Mouse (Mus musculus) kidney, adult 11 months (tissue): Measurements from ENCODE around the gene Mpp4.

Experiments used
- DNase-seq: peaks from one replicate; pipeline ENCODE4 v3.0.0; 2022

The Mpp4 gene

DNA sequence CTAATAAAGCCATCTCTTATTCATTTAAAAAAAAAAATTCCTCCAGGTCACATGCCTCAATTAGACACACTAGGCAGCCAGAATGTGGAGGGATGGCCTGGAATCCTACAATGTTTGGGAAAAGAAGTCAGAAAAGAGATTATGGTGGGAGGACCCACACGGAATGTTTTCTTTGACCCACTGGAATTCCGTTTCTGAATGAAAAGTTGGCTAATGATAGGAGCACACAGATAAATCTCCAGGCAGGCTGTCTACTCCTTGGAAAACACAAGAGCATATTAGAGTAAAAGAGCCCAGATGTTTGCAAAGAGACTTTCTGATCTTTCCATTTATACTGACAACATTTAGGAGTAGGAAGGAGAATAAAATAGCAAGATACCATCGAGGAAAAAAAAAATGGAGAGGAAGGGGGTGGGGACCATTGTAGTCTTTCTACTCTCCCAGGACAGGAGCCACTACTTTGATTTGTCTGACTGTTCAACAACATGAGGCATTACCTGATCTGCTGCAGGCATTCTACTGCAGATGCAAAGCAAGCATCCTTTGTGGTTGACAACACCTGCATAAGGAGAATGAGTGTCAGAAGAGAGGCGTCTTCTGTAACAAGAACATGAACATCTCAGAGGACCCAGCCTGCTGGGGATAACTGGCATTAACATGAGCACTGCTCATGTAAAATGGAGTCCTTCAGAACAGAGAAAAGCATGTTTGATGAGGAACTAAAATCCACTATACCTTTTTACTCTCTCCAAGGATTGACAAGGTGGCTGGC is 4.7 kb upstream of the Mpp4 start:
- no peak for DNase-seq

DNA sequence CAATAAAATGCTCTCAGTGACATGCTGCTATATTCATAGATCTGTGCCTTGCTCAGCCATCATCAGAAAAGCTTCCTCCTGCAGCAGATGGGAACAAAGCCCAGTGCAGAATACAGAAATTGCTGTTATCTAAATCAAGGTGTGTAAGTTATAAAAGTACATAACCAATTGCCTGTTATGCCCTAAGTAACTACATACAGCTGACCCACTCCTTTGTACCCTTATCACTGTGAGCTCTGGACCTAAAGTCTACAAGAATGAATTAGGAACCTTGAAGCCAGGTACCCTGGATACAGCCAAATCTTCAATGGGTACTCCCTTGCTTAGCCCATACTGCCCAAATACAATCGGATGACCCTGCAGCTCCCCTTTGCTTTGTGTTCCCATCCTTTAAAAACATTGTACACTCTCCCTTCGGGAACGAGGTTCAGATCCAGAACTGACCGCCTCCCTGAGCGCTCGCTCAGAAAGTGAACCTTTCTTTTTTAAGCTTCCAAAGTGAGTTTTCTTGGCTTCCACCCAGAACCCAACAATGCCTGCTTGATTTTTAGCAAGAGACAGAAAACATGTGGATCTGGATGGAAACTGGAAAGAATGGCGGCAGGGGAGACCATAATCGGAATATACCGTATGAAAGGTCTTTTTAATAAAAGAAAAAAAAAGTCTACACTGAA is 3.2 kb upstream of the Mpp4 start:
- no peak for DNase-seq

DNA sequence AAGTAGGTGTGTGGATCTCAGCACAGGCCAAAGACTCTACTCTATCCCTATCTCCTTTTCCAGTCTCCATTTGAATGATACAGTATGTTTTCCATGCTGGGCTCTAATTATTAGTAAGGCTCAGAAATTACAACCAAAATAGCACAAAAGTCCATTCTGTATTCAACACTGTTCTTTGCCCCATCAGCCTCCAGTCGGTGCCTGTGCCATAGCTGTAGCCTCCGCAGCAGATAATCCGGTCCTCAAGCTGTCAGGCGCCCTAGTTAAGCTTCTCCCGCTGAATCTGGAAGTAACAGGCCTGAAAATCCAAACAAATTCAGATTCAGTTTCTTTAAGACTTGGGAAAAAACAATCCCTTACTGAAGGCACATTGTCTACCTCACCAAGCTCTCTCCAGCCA is 729 bp upstream of the Mpp4 start:
- DNase-seq = no peak

DNA sequence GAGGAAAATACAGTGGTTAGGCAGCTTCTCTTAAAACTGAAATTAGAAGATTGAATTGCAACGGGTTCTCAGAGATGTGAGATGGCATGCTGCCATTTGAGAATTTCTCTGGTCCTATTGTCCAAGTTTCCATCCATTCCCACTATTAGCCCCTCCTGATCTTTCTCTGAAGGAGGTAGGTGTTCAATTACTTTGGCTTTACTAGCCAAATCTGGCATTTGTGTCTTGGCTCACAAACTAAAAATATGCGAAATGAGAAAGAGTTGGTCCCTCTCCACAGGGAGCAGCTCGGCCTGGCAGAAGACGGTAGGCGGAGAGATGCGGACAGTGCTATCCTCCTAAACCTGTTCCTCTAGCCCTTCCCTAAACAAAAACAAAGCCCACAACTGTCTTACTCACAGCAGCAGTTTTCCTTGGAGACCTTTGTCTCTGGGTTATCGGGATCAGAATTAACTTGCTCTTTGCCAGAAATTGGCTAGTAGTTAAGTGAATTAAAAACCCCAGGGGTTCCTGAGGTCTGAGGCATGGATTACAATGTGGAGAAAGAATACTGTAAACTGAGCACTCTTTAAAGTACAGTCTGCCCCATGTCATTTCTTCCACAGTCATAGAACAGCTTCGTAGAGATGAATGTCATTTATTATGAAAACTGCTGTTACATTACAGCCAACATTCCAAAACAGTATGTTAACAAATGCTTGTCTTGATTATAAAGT is 722 bp downstream of the Mpp4 start:
- DNase-seq = no peak

DNA sequence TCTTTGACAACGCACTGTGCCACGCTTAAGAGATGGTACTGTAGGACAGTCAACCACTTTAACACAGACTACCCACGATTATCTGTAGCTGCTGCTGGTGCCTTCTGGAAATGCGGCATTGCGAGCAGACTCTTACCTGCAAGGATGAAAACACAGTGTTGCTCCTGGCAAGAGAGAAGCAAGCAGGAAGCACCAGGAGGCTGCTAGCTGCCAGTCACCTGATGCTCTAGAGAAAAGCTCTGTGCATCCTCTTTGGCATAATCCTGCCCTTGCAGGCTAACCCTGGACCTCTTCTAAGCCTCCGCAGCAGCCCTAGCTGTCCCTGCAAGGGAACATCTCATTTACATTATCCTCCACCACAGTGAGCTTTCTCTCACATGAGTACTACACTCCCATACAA is 1.8 kb downstream of the Mpp4 start:
- DNase-seq = no peak

DNA sequence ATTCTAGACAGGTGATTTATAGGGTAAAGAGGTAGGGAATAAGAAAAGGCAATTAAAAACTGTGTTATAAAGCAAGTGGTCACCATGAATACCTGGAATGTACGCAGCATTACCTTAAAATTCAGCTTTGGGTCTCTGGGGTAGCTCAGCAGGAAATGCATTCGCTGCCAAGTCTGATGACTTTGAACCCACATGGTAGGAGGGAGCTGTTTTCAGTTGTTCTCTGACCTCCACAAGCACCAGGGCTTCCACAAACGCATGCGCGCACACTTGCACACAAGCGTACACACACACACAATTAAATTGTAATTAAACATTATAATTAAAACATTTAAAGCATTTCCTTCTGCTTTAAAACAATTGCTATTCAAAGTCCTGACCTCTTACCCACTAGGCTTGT is 2.3 kb downstream of the Mpp4 start:
- DNase-seq = peak; percentile 45

DNA sequence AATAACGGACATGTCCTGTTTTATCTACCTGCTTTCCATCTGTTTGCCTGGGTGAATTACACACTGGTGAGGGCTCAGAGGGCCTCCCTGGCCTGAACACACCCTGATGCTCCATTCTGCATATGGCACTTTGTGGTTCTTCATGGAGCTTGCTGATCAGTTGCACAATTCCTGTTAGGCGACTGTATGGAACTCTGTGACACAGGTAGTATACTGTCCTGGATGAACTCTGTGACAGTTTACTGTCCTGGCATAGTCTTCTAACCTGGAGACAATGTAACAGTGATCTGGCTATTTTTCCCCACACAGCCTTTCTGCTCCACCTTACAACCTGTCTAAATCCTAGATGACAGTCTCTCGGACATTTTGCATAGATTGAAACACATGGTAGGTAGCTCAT is 4.1 kb downstream of the Mpp4 start:
- DNase-seq = no peak

DNA sequence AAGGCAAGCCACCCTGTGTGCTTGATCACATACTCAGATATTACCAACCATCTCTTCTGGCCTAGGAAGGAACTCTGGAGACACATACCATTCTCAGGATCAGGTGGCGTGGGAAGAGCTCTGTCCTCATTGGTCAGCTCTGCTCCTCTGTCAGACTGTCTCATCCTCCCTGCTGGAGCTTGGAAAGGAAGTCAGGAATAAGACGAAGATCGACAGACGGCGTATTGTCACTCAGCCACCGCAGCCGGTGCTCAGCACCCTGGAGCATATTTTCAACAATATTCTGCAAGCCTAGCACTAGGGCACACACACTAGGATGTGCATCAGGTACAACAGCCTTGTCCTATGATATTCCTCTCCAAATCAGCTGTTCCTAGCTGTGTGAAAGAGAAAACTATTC is 4.7 kb downstream of the Mpp4 start:
- no peak for DNase-seq

DNA sequence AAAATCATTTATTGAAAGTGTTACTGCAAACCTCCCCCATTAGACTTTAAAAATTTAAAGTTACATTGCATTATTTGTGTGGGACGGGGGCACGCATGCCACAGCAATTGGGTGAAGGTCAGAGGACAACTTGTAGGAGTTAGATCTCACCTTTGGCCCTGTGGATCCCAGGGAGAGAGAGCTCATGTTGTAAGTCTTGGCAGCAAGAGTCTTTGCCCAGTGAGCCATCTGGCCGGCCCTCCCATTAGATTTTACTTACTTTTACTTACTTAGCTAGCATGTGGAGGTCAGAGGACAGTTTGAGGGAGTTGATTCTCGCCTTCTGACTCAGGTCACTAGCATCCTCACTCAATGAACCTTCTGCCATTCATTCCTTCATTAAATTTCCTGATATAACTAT is 5.3 kb downstream of the Mpp4 start:
- peak; percentile 82 for DNase-seq

DNA sequence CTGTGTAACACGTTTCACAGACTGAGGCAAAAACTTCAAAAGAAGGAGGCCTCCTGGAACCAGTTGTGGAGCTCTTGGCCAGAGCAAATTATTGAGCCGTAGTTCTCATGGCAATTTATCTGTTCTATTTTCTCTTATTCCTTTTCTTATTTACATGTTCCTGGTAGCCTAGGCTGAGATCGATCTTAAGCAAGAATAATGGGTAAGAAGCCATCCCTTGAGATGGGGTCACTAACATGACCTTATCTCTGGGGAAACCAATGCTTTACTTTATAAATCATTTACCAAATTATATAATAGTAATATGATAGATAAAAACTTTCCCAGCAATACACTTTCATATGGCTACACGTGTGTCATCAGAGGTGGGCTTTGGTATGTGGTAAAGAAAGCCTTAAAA is 10.8 kb downstream of the Mpp4 start:
- DNase-seq = no peak

DNA sequence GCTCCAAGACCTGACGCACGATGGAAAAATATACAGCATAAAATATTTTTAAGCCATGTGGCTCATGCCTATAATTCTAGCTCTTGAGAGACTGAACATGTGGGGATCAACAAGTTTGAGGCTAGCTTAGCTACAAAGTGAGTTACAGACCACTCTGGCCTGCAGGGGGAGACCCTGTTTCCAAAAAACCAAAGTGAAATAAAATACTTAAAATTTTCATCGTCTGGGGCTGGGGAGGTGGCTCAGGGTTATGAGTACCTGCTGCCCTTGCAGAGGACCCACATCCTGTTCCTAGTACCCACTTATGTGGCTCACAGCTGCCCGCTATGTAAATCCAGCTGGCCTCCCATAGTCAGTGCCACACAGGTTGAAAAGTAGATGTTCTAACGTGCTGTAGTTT is 12.6 kb downstream of the Mpp4 start:
- no peak for DNase-seq

DNA sequence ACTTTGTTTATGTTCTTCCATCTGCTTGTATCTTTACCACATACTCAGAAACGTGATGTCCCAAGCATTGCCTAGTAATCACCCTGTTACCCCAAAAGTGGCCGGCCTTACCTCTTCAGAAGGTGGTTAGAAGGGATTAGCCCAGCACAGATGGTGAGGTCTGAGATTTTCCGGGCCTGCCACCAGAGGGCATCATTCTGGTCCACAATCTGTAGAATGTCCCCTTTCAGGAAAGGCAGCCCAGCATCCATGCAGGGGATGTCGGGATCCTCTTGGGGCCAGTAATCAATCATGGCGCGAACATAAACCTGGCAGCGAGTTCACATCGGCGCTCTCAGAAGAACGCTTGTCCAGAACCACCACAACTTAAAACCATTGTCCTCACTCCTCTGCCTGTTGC is 18.6 kb downstream of the Mpp4 start:
- no peak for DNase-seq

DNA sequence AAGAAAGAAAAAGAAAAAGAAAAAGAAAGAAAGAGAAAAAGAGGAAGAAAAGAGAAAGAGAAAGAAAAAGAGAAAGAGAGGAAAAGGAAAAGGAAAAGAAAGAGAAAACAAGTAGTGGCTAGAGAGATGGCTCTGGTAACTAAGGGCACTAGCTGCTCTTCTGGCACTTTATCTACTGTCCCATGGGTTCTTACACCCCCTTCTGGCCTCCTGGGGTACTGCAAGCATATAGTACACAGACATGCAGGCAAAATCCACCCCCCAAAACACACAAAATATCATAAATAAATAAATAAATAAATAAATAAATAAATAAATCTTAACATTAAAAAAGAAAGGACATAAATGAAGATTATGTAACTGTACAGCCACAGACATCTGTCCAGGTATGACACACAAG is 20.4 kb downstream of the Mpp4 start:
- DNase-seq = peak; percentile 48

DNA sequence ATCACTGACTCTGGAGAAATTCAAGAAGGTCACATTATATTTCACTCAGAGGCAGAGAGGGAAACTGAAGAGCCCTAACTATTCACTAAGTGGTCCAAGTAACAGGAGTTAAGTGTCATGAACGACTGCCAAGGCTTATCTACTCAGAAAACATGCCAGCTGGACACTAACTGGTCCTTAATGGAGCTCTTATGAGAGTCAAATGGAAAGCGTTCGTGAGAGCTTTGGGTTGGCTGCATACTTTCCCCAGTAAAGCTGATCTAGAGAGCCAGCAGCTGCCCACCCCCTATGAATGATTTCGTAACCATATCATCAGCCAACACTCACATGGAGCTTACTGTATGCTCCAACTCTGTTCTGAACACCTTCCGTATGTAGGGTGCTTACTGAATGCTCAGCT is 28.8 kb downstream of the Mpp4 start:
- no peak for DNase-seq

DNA sequence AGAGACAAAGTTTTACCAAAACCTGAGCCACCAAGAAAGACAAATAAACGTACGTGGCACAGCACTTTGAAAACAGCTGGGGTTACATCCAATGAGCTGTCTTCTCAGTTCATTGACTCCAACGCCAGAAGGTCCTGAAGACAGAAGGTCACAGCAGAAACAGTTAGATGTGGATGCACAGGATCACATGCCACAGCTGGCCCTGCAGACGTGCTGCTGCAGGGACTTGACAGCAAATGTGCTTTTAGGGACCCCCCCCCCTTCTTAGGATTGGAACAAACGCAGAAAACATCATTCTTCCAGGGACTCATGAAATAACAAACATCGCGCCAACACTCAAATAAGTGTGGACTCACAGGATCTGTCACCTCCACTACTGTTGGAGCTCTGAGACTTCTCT is 34.3 kb downstream of the Mpp4 start:
- no peak for DNase-seq

DNA sequence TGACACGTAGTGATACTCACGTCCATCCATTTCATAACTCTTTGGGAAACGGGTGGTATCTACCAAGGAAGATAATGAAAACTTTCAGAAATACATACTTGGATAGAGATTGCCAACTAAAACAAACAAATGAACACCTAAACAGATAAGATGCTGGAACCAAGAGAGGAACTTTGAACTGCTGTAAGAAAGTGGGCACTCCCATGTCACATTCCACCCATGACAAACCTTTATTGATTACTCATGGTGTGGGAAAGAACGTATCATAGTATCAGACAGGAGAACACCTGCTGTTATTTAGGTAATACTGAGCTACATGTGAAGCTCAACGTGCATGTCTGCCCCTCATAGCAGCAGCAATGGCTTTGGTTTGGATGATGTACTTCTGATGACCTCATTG is 37.6 kb downstream of the Mpp4 start:
- no peak for DNase-seq

DNA sequence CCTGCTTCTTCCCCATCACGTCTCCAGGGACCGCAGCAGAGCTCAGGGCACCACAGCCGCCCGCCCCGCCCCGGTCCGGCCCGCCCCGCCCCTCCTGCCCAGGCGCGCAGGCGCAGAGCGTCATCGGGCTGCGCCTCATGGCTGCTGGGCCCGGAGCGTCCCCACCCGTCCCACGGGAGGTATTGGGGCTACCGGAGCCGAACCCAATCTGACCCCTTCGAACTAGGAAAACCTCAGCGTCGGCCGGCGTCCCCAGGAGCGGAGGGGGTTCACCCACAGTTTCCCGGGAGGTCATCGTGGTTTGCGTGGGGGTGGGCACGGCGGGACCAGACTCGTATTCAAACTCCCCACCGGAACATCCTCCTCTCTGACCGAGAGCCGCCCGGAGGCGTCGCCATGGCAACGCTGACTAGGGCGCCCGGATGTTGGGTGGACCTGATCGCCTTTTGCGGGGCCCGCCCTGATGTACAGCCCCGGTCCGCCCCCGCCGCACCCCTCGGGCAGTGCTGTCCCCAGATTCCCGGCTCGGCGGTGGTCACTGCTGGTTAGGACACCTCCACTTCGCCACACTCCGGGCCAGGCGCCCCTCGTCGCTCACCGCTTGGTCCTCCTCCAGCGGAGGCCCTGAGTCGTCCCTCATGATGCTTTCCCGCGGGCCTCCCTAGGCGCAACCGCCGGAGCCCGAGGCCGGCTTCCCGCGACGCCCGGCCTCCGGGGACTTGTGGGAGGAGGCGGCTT is 43.3 kb downstream of the Mpp4 start, which contains the start of gene Tmem237:
Gene Tmem237 (minus strand): TSS at position 689 of the 738 bp plus-strand sequence.
- DNase-seq = peak; percentile 89

DNA sequence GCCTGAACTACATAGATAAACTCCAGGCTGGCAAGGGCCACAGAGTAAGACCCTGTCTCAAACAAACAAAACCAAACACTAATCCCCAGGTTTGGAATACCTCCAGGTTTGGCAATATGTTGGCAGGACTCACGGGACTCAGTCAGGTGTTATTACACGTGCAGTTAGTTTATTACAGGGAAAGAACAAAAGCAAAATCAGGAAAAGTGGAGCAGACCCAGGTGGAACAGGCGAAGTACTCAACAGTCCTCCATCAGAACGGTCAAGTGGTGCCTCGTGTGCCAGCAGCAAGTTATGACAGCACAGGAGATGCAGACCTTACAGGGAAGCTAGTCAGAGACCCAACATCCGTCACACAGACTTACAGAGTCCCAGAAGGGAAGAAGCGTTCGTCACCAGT is 52.7 kb downstream of the Mpp4 start:
- peak; percentile 47 for DNase-seq

DNA sequence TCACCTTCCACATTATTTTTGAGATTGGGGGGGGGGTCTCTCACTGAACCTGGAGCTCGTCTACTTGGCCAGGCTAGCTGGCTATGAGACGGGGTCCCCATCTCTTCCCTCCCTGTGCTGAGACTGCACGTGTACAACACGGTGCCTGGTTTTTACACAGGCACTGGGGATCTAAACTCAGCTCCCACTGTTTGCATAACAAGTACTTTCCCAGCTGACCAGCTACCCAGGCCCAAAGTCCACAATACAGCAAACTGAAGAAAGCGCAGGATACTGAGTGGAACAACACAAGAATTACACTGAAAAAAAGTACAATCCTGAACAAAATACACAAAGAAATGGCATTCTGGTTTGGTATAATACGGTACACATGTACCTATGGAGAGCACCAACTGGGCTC is 61.1 kb downstream of the Mpp4 start:
- DNase-seq = peak; percentile 57

DNA sequence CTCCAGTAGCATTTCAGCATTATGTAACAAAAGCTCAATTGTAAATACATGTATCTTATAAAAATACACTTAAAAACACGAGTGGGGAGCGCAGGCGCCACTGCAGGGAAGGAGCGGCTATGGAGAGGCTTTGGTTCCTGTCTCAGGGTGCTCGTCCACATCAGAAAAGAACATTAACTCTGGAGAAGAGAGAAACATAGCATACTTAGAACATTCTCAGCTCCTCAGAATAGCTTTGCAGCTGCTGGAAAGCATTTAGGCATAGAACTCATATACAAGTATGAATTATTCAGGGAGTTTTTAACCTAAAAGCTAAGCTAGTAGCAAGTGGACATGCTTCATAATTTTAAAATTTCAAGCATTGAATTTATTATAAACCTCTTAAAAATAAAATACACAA is 62.2 kb downstream of the Mpp4 start:
- no peak for DNase-seq

DNA sequence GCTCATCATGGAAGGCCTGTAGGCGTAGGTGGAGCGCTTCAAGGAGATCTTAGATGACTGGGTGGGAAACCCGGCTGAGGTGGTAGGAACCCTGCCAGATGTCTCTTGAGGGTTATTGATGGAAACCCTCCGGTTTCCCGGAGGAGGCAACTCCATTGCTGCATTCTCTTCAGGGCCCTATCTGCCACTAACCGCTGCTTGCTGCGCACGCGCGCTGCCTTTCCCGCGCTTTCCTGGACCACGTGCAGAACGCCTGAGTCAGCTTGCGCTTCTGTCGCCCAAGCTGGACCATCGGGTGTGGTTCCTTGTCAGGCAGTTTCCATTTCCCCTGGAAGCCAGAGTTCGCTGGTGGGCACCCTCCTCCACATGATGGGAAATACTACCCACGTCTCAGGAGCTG is 68.5 kb downstream of the Mpp4 start, which contains the start of gene C2cd6:
Gene C2cd6 (minus strand): TSS at position 196 of the 400 bp plus-strand sequence.
- no peak for DNase-seq
